Mouse (Mus musculus): Measurements from ENCODE around the gene 2310039H08Rik.

DNA sequence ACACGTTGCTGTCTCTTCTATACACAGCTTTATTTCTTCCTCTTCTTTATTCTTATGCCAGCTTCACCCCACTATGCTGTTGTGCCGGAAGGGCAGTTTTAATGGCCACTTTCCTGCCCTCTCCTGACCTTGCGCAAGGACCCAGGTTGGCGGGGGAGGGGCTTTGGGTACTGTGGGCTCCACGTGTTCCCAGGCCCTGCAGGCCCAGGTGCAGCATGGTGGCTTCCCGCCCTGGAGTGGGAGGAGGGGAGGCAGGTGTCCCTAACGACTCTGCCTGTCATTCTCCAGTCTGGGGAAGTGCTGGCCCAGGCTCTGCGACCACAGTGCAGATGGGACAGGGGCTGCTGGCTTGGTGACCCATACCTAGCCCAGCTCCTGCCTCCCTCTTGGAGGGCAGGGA is 4.6 kb upstream of the 2310039H08Rik start:
- TF ChIP-seq CTCF (IDR thresholded peaks at IDR 0.05; ENCODE audit: control insufficient read depth, insufficient read depth, insufficient read length) (no peak), MAX (IDR thresholded peaks at IDR 0.05) (no peak), MYOD1 (IDR thresholded peaks at IDR 0.05; ENCODE audit: control insufficient read depth, insufficient read length, low read depth) (no peak), CEBPB (IDR thresholded peaks at IDR 0.05; ENCODE audit: low read depth) (no peak), USF1 (IDR thresholded peaks at IDR 0.05; ENCODE audit: low read depth) (no peak), MYOG (IDR thresholded peaks at IDR 0.05; ENCODE audit: control insufficient read depth, extremely low read depth, insufficient read length) (no peak)
